Mouse (Mus musculus): ENCODE results near the gene Trmu. TPM values are rescaled to one million over a fixed set of nuclear protein-coding genes. Genes with fewer than 3 reads are reported as not detected.

Trmu gene
- total RNA-seq, 1 experiment from 2014 or later: 13.9 TPM

Other genes with a start within 250 kb of the Trmu start
- not detected in 3 replicates for gene Ppara, start 144.3 kb upstream of the Trmu start, total RNA-seq (2017)
- gene Cdpf1, start 67.6 kb upstream of the Trmu start, total RNA-seq (2017): 13.2 to 15.6 TPM (median 14.4 TPM) in 3 replicates
- not detected in 3 replicates for gene Pkdrej, start 57.6 kb upstream of the Trmu start, total RNA-seq (2017)
- 6.7 to 8.5 TPM (median 7.5 TPM) in 3 replicates for gene Ttc38, start 47.0 kb upstream of the Trmu start, total RNA-seq (2017)
- gene Gtse1, start 19.6 kb upstream of the Trmu start, total RNA-seq (2017): 0.97 to 1.2 TPM in 2 of 3 replicates, not detected in the other
- gene Celsr1, start 154.5 kb downstream of the Trmu start, total RNA-seq (2017): 0.11 to 2.1 TPM (median 0.76 TPM) in 3 replicates
- 112 to 191 TPM (median 137 TPM) in 3 replicates for gene Gramd4, start 178.4 kb downstream of the Trmu start, total RNA-seq (2017)